Mouse (Mus musculus): ENCODE measurements at regions not wholly inside any gene's neighbourhood (a gene's known extent, or its start where the extent isn't known, plus 50 kb on each side); places are given as distances from the start of the nearest gene placed in this dataset.
A peak's percentile ranks its signal among the peaks of the same experiment; 100 is the strongest.

GRCm38 (mm10) chr3:68758609-68759008, 68.2 kb downstream of the Il12a start:
- DNase-seq, result no peak

DNA sequence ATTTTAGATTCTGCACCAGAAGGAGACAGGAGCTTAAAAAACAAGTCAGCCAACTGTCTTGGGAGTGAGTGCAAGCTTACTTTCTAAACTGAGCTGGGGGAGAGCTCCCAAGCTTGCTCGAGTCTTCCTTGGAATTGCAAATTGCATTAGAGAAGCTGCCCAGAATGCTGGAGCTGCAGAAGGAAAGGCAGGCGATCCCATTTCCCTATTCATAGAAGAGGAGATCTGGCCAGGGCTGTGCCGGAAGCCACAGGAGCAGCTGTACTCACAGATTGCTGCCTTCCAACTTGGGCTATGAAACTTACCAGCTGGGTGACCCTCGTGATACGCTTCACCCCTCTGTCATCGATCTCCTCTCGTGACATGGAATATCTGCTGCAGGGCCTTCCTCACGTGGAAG, 68.9 kb downstream of the Il12a start:
- DNase-seq, result peak; percentile 70

GRCm38 (mm10) chr3:68760806-68761205, 70.4 kb downstream of the Il12a start:
- no peak for DNase-seq

- no peak for DNase-seq
These were observed 70.8 kb downstream of the Il12a start for GRCm38 (mm10) chr3:68761242-68761625.

- DNase-seq, result no peak
These were observed 71.3 kb downstream of the Il12a start for GRCm38 (mm10) chr3:68761626-68762331.

- no peak for DNase-seq
These were observed 72.5 kb downstream of the Il12a start for GRCm38 (mm10) chr3:68762988-68763387.

DNA sequence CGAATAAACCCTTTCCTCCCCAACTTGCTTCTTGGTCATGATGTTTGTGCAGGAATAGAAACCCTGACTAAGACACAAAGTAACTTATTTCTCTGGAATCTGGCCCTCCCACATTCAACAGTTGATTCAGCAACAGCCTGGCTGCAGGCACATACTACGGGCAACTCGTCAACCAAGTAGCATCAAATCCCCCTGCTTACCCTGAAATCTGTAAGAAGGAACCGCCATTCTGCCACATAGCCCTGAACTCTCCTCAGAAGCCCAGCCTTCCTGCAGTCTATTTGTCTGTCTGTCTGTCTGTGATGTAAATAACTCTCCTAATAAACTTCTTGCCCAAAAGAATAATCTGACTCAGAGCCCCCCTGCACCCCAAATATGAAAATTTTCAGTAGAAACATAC, 73.9 kb downstream of the Il12a start:
- DNase-seq, result no peak

- DNase-seq, result peak; percentile 76
These were observed 74.6 kb downstream of the Il12a start for GRCm38 (mm10) chr3:68764917-68765598.

GRCm38 (mm10) chr3:68771579-68771978, 81.1 kb downstream of the Il12a start:
- no peak for DNase-seq

GRCm38 (mm10) chr3:68777801-68778200, 87.4 kb downstream of the Il12a start:
- DNase-seq, result no peak

DNA sequence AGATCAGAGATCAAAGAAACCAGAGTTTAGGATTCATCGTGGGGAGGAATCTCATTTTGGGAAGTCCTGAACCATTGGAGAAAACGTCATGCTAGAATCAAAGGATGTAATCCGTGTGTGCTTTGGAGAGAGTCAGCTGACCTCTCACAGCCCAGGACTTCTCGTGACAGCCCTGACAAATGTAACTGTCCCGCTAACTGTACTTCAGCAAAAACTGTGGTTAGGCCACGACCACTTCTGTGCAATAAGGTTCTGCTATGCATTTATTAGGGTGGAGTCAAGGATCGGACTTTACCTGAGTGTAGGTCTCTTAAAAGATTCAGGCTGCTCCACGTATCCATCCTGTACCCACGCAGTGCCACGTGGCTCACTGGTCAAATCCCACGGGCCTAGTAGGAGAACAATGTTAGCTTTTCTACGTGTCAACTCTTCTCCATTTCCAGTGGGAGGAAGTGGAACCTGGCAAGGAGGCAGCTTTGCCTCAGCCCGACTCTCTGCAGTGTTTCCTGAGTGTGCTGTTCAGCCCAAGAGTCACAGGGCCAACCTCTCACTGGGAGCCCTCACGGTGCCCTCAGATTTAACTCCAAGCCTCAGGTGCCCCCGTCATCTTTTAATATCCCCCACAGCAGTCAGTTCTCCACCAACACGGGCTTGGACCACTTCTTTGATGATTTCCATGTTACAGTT, 88.1 kb downstream of the Il12a start:
- no peak for DNase-seq

DNA sequence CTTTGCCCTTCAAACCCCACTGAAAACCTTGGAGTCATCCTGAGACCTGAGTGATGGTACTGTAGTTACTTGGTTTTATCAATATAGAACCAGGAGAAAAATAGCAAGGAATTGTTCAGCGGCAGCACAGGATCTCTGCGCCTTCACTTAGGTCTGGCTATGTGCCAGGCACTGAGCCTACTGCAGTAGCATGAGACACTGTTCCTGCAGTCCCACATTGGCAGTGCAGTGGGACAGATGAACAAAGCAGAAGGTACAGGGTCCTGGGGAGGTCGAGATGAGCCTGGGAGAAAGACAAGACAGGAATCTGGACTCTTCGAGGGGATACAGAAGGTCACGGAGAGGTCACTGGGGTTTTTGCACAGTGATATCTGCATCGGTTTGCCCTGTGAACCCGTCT, 88.5 kb upstream of the 1110032F04Rik start:
- DNase-seq, result peak; percentile 51

DNA sequence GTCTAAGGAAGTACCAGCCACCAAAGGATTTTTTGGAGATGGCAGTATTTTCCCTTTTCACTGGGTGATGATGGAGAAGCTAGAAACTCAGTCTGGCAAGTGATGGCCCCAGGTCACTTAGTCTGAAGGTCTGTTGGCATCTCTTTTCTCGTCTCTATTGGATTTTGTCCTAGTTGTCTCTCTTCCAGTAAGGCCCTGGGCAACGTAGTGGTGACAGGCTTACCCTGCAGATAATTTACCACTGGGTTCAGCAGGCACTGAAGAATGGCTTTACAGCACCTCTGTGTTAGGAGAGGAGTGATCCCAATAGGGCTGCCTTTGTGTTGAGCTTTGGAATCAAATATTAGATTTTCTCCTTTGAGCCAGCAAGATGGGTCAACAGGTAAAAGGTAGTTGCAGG, 87.9 kb upstream of the 1110032F04Rik start:
- DNase-seq, result no peak

DNA sequence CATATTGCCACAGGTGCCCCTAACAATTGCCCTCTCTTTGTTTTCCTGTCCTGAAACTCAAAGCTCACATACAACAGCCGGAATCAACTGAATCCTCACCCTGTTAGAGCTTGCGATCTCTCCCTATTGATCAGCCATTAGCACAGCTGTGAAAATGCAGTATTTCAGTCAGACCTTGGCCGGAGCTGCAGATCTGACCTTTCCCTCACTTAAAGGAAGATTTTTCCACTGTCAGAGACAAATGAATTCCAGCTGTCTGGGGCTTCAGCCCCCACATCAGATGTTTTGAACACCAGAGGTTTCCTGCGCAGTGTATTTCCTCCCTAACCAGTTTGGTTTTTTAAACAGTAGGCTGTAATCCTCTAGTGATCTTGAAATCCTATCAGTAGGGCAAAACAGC, 87.0 kb upstream of the 1110032F04Rik start:
- DNase-seq, result no peak

DNA sequence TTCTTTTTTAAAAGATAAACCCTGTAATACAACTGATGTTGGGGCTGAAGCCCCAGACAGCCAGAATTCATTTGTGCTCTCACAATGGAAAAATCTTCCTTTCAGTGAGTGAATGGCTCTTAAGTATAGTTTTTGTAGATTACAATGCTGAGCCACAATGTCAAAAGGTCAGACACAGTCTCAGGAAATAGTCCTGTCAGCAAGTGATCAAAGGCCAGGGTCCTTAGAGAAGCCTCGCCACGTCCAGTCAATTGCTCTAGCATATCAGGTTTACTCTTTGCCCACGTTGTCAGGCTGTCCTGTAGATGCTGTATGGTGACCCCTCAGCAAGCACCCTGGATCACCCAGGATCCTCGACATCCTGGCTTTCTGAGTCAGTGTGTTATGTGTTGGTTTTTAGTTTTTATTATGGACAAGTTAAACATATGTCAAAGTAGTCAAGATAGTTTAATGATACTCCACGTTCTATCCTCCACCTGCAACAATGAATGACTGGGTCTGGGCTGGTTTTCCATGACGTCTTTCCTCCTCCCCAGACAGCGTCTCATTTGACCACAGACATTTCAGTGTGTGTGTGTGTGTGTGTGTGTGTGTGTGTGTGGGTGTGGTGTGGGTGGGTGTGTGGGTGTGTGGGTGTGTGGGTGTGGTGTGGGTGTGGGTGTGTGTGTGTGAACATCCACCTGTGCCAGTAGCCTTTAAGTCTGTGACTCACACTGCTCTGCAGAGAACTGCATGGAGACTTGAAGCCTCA, 85.5 kb upstream of the 1110032F04Rik start:
- DNase-seq, result no peak

DNA sequence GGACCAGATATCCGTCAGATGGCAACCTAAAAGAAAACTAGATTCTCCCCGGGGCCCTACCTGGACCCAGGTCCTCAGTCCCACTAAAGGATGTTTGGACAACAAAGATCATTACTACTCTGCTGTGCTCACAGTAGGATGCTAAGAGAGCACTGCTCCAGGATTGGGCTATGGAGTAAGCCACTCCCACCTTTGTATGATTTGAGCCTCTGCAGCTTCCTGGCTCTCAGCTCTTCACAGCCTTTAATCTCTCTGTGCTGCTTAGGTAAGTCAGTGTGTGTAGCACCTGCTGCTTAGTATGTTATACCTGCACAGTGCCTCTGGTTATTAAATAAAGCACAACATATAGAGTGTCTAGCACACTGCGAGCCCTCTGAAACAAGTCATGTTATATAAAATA, 82.6 kb upstream of the 1110032F04Rik start:
- no peak for DNase-seq

- DNase-seq, result no peak
These were observed 81.8 kb upstream of the 1110032F04Rik start for GRCm38 (mm10) chr3:68787385-68788175.

GRCm38 (mm10) chr3:68789491-68789890, 79.9 kb upstream of the 1110032F04Rik start:
- peak; percentile 26 for DNase-seq

DNA sequence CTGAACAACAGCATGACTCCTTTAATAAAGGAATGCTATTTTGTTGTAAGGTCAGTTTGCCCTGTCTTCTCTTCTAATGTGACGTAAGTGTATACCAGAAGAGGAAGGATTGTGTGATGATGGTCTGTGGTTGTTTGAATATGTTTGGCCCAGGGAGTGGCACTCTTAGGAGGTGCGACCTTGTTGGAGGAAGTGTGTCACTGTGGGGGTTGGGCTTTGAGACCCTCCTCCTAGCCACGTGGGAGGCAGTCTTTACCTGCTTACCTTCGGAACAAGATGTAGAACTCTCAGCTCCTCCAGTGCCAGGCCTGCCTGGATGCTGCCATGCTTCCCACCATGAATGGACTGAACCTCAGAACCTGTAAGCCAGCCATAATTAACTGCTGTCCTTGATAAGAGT, 78.9 kb upstream of the 1110032F04Rik start:
- no peak for DNase-seq

DNA sequence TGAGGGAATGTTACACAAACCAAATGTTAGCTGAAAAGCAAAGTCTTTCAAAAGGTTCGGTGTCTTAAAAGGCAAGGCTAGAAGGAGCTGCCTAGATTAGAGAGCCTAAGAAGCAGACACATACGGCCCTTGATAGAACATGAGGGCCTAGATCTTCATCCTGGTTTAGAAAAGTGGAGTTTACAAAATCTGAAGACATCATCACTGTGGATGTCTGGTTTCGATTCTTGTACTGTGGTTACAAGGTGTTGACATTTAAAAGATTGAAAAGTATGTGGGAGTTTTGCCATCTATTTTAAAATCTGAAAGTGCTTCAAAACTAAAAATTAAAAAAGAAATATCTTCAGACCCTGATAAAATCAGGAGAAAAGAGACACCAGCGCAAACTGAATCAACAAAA, 76.5 kb upstream of the 1110032F04Rik start:
- DNase-seq, result no peak

DNA sequence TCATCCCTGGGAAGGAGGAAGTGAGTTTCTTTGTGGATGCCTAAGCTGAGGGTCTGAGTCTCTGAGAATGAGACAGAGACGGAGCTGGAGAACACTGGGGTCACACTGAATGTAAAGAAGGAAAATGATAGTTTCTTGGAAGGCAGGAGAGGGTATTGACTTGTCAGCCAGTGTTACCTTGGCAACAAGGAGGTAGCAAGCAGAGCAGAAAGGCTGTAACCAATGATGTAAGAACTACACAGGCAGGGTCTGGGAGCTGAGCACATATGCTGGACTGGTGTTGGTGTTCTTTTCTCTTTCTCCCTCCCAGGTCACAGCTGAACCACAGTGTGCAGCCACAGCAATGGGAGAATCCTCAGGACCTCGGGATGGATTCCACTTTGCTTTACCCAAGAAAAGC, 75.5 kb upstream of the 1110032F04Rik start:
- DNase-seq, result no peak

- peak; percentile 11 for DNase-seq
These were observed 74.9 kb upstream of the 1110032F04Rik start for GRCm38 (mm10) chr3:68794380-68795014.
